Mouse (Mus musculus) embryonic facial prominence, embryonic 13.5 days (tissue): ENCODE data around the gene Prss40. TPM values are rescaled to one million over a fixed set of nuclear protein-coding genes. Genes with fewer than 3 reads are reported as not detected.

Source experiments
- ATAC-seq: fragments of 200-750 bp; cut with Nextera tagmentation; 2 replicates; pipeline ENCODE4 v1.8.0; 2017; ENCODE audit warnings: low read depth; ENCODE audit not compliant: insufficient number of reproducible peaks, insufficient read depth, low FRiP score, low TSS enrichment
- H3K27ac ChIP-seq: fragments of 300-500 bp; sonication (generic); 2 replicates; pipeline ENCODE4 v1.5.1; 2015; ENCODE audit warnings: moderate library complexity, mild to moderate bottlenecking, inconsistent platforms
- H3K27me3 ChIP-seq: fragments of 300-500 bp; sonication (generic); 2 replicates; pipeline ENCODE4 v1.6.1; 2015; ENCODE audit warnings: mild to moderate bottlenecking, inconsistent platforms
- H3K36me3 ChIP-seq: fragments of 300-500 bp; sonication (generic); 2 replicates; pipeline ENCODE4 v1.6.1; 2015; ENCODE audit warnings: mild to moderate bottlenecking, inconsistent platforms
- H3K4me1 ChIP-seq: fragments of 300-500 bp; sonication (generic); 2 replicates; pipeline ENCODE4 v1.6.1; 2015; ENCODE audit warnings: inconsistent platforms
- H3K4me2 ChIP-seq: fragments of 300-500 bp; sonication (generic); 2 replicates; pipeline ENCODE4 v1.6.1; 2015; ENCODE audit warnings: moderate library complexity, mild to moderate bottlenecking, inconsistent platforms
- H3K4me3 ChIP-seq: fragments of 300-500 bp; sonication (generic); 2 replicates; pipeline ENCODE4 v1.5.1; 2015; ENCODE audit warnings: mild to moderate bottlenecking, inconsistent platforms
- H3K9ac ChIP-seq: fragments of 300-500 bp; sonication (generic); 2 replicates; pipeline ENCODE4 v1.6.1; 2015; ENCODE audit warnings: mild to moderate bottlenecking, inconsistent platforms
- H3K9me3 ChIP-seq: fragments of 300-500 bp; sonication (generic); 2 replicates; pipeline ENCODE4 v1.6.1; 2016; ENCODE audit warnings: inconsistent platforms
- WGBS: fragments of 180-500 bp; shearing (Covaris S2); methylation state at CpG from one replicate; pipeline ENCODE4 v1.1.7; 2015; ENCODE audit warnings: mixed read lengths; 5-methylcytosine and 5-hydroxymethylcytosine counted together
- polyA plus RNA-seq: library from polyadenylated mRNA; unstranded; fragments of >200 nt; fragmentation: Nextera tagmentation; extraction: Ambion mirVana; gene quantifications from 2 replicates; pipeline ENCODE4 v1.2.1, GENCODE M21; 2015

Prss40 gene
- polyA plus RNA-seq, 1 experiment from 2014 or later = 0.14 TPM

DNA sequence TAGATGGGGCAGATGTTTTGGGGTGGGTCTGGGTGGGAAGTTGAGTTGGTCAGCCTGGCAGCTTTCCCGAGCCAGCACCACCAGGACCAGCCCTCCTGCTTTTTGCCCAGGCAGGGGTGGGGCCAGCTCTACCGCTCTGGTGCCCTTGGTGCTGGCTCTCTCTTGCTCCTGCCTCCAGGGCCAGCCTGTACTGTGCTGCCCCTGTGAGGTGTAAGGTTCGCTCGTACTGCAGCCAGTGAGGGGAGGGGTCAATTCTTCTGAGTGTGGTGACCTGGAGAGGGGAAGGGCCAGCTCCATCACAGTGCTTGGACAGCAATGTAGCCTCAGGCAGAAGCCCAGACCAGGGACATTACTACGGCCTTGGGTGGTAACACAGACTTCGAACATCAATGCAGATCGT, 55.4 kb downstream of the Prss40 start:
- Histone ChIP-seq H3K4me3 (no peak overlapping the region), H3K4me2 (no peak overlapping the region), H3K36me3 (no peaks in the 10 kb centered on the region), H3K4me1 (peaks cover under 1% of the 10 kb centered on the region; the same call in 1 of the 2 replicates), H3K27me3 (no peaks in the 10 kb centered on the region), H3K9ac (no peak overlapping the region), H3K27ac (no peak overlapping the region), H3K9me3 (no peaks in the 10 kb centered on the region)
- 56% methylated on average over 7 of the region's 7 CpGs for WGBS
- no peak for ATAC-seq

DNA sequence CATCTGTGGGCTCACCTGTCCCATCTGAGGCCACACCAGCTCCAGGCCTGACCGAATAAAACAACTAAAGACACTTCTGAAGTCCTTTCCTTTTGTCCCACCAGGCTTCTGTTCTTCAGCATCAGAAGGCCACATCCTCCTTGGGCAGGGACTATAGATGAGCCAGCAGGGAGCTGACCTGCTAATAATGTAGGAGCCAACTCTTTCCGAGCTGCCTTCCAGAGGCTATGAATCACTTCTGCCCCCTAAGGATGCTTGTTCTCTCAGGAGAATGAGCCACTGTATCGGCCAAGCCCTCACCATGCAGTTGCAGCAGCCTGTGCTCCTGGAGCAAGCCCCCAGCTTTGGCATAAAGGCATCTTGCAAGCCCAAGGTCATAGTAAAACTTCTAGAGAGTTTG, 57.8 kb downstream of the Prss40 start:
- no peak overlapping the region for H3K4me3 ChIP-seq
- no peak for ATAC-seq

More for the DNA sequence above, 57.8 kb downstream of the Prss40 start:
- no peaks in the 10 kb centered on the region for H3K9me3 ChIP-seq
- H3K4me1 ChIP-seq = no peaks in the 10 kb centered on the region
- 60% methylated on average over 3 of the region's 3 CpGs for WGBS
- no peak overlapping the region for H3K9ac ChIP-seq
- no peak overlapping the region for H3K4me2 ChIP-seq
- no peaks in the 10 kb centered on the region for H3K36me3 ChIP-seq
- H3K27me3 ChIP-seq = no peaks in the 10 kb centered on the region
- H3K27ac ChIP-seq = no peak overlapping the region

Other genes starting within 250 kb of the Prss40 start
- gene Ccdc115, start 121.3 kb downstream of the Prss40 start, polyA plus RNA-seq = 48.0 and 49.2 TPM in 2 replicates
- gene Imp4, start 121.1 kb downstream of the Prss40 start, polyA plus RNA-seq = 74.0 and 81.5 TPM in 2 replicates
- 12.6 and 17.0 TPM in 2 replicates for gene Ptpn18, start 101.2 kb downstream of the Prss40 start, polyA plus RNA-seq
- not detected in 2 replicates for gene Prss39, start 62.5 kb downstream of the Prss40 start, polyA plus RNA-seq
- 0.43 and 0.86 TPM in 2 replicates for gene Cfc1, start 25.3 kb downstream of the Prss40 start, polyA plus RNA-seq
- gene Amer3, start 18.7 kb upstream of the Prss40 start, polyA plus RNA-seq = 0.25 and 0.32 TPM in 2 replicates